Mouse (Mus musculus): Measurements from ENCODE around the gene Drd2. TPM values are rescaled to one million over a fixed set of nuclear protein-coding genes. Genes with fewer than 3 reads are reported as not detected.

Drd2 gene
- polyA plus RNA-seq, 1 experiment: not detected

GRCm38 (mm10) chr9:49425585-49425984 lies 85.2 kb downstream of the Drd2 start:
- Histone ChIP-seq H3K36me3 (ENCODE audit: control insufficient read depth, insufficient read depth) (no peaks in the 10 kb centered on the region), H3K4me3 (no peak overlapping the region), H3K27me3 (ENCODE audit: control insufficient read depth, insufficient read depth, insufficient read length) (peaks cover 13% of the 10 kb centered on the region), H3K4me2 (ENCODE audit: low read depth) (no peak overlapping the region), H3ac (ENCODE audit: control insufficient read depth, insufficient read length) (no peak overlapping the region), H3K79me2 (ENCODE audit: control insufficient read depth, insufficient read depth) (no peaks in the 10 kb centered on the region)
- no peak for TF ChIP-seq SRF (IDR thresholded peaks at IDR 0.05; ENCODE audit: control insufficient read depth, insufficient read length, low read depth)

- H3K27me3 ChIP-seq (ENCODE audit: control insufficient read depth, insufficient read depth, insufficient read length): peaks cover 8% of the 10 kb centered on the region
- no peak within 1 kb of the TSS for H3K4me3 ChIP-seq
- TF ChIP-seq POLR2A (IDR thresholded peaks at IDR 0.05; ENCODE audit: insufficient read length, low read depth) (no peak), MYOG (IDR thresholded peaks at IDR 0.05; ENCODE audit: control insufficient read depth in 1 of 3, insufficient read depth in 1 of 3, insufficient read length in 2 of 3, low read depth in 2 of 3) (no peak), TCF12 (IDR thresholded peaks at IDR 0.05; ENCODE audit: insufficient read depth, poor library complexity, severe bottlenecking) (no peak), E2F4 (IDR thresholded peaks at IDR 0.05; ENCODE audit: insufficient read depth) (no peak), USF1 (IDR thresholded peaks at IDR 0.05; ENCODE audit: low read depth) (no peak), SRF (IDR thresholded peaks at IDR 0.05; ENCODE audit: control insufficient read depth, insufficient read length, low read depth) (no peak), REST (IDR thresholded peaks at IDR 0.05; ENCODE audit: insufficient read depth, insufficient read length) (no peak), POLR2AphosphoS2 (IDR thresholded peaks at IDR 0.05; ENCODE audit: insufficient read length, low read depth) (no peak), TCF3 (IDR thresholded peaks at IDR 0.05; ENCODE audit: insufficient read length, low read depth) (no peak), CEBPB (IDR thresholded peaks at IDR 0.05; ENCODE audit: insufficient read depth, poor library complexity, severe bottlenecking) (no peak)
Observed at GRCm38 (mm10) chr9:49426921-49427320, 86.5 kb downstream of the Drd2 start, which contains the start of gene Ankk1. TSS of gene Ankk1 (minus strand) at chr9:49427021.

GRCm38 (mm10) chr9:49427478-49427877 lies 87.1 kb downstream of the Drd2 start:
- peaks cover 7% of the 10 kb centered on the region for H3K27me3 ChIP-seq (ENCODE audit: control insufficient read depth, insufficient read depth, insufficient read length)
- no peaks in the 10 kb centered on the region for H3K36me3 ChIP-seq (ENCODE audit: control insufficient read depth, insufficient read depth)
- H3ac ChIP-seq (ENCODE audit: control insufficient read depth, insufficient read length): no peak overlapping the region
- no peaks in the 10 kb centered on the region for H3K79me2 ChIP-seq (ENCODE audit: control insufficient read depth, insufficient read depth)
- no peak overlapping the region for H3K4me2 ChIP-seq (ENCODE audit: low read depth)
- TF ChIP-seq CEBPB (IDR thresholded peaks at IDR 0.05; ENCODE audit: insufficient read depth, poor library complexity, severe bottlenecking): no peak
- no peak for TF ChIP-seq SRF (IDR thresholded peaks at IDR 0.05; ENCODE audit: control insufficient read depth, insufficient read length, low read depth)
- TF ChIP-seq MAX (IDR thresholded peaks at IDR 0.05; ENCODE audit: low read depth): no peak
- TF ChIP-seq POLR2AphosphoS2 (IDR thresholded peaks at IDR 0.05; ENCODE audit: insufficient read length, low read depth): no peak
- no peak for TF ChIP-seq POLR2A (IDR thresholded peaks at IDR 0.05; ENCODE audit: insufficient read length, low read depth)
- no peak for TF ChIP-seq USF1 (IDR thresholded peaks at IDR 0.05; ENCODE audit: low read depth)
- no peak for TF ChIP-seq TCF12 (IDR thresholded peaks at IDR 0.05; ENCODE audit: insufficient read depth, poor library complexity, severe bottlenecking)
- H3K4me3 ChIP-seq: no peak overlapping the region

More at GRCm38 (mm10) chr9:49426921-49427320, 86.5 kb downstream of the Drd2 start, which contains the start of gene Ankk1:
- H3K4me2 ChIP-seq (ENCODE audit: low read depth): no peak within 1 kb of the TSS
- H3ac ChIP-seq (ENCODE audit: control insufficient read depth, insufficient read length): no peak within 1 kb of the TSS
- H3K79me2 ChIP-seq (ENCODE audit: control insufficient read depth, insufficient read depth): no peaks in the 10 kb centered on the region
- H3K36me3 ChIP-seq (ENCODE audit: control insufficient read depth, insufficient read depth): no peaks in the 10 kb centered on the region

- Histone ChIP-seq H3K79me2 (ENCODE audit: control insufficient read depth, insufficient read depth) (no peaks in the 10 kb centered on the region), H3ac (ENCODE audit: control insufficient read depth, insufficient read length) (no peak overlapping the region), H3K4me2 (ENCODE audit: low read depth) (no peak overlapping the region), H3K36me3 (ENCODE audit: control insufficient read depth, insufficient read depth) (no peaks in the 10 kb centered on the region), H3K27me3 (ENCODE audit: control insufficient read depth, insufficient read depth, insufficient read length) (no peaks in the 10 kb centered on the region), H3K4me3 (no peak overlapping the region)
- TF ChIP-seq TCF3 (IDR thresholded peaks at IDR 0.05; ENCODE audit: insufficient read length, low read depth) (no peak), POLR2AphosphoS2 (IDR thresholded peaks at IDR 0.05; ENCODE audit: insufficient read length, low read depth) (no peak), REST (IDR thresholded peaks at IDR 0.05; ENCODE audit: insufficient read depth, insufficient read length) (no peak), POLR2A (IDR thresholded peaks at IDR 0.05; ENCODE audit: insufficient read length, low read depth) (no peak), MYOD1 (IDR thresholded peaks at IDR 0.05; ENCODE audit: control insufficient read depth in 1 of 3, insufficient read length in 2 of 3, low read depth in 2 of 3) (no peak), E2F4 (IDR thresholded peaks at IDR 0.05; ENCODE audit: insufficient read depth) (no peak), MYOG (IDR thresholded peaks at IDR 0.05; ENCODE audit: control insufficient read depth in 1 of 3, insufficient read depth in 1 of 3, insufficient read length in 2 of 3, low read depth in 2 of 3) (no peak), USF1 (IDR thresholded peaks at IDR 0.05; ENCODE audit: low read depth) (no peak), TCF12 (IDR thresholded peaks at IDR 0.05; ENCODE audit: insufficient read depth, poor library complexity, severe bottlenecking) (no peak), CEBPB (IDR thresholded peaks at IDR 0.05; ENCODE audit: insufficient read depth, poor library complexity, severe bottlenecking) (no peak), MAX (IDR thresholded peaks at IDR 0.05; ENCODE audit: low read depth) (no peak), SRF (IDR thresholded peaks at IDR 0.05; ENCODE audit: control insufficient read depth, insufficient read length, low read depth) (no peak)
Observed at GRCm38 (mm10) chr9:49442621-49443020, 102.2 kb downstream of the Drd2 start.

- TF ChIP-seq MYOD1 (IDR thresholded peaks at IDR 0.05; ENCODE audit: control insufficient read depth in 1 of 3, insufficient read length in 2 of 3, low read depth in 2 of 3): no peak
- no peak for TF ChIP-seq REST (IDR thresholded peaks at IDR 0.05; ENCODE audit: insufficient read depth, insufficient read length)
- no peak for TF ChIP-seq SRF (IDR thresholded peaks at IDR 0.05; ENCODE audit: control insufficient read depth, insufficient read length, low read depth)
- no peak for TF ChIP-seq TCF3 (IDR thresholded peaks at IDR 0.05; ENCODE audit: insufficient read length, low read depth)
- TF ChIP-seq USF1 (IDR thresholded peaks at IDR 0.05; ENCODE audit: low read depth): no peak
- no peak for TF ChIP-seq MYOG (IDR thresholded peaks at IDR 0.05; ENCODE audit: control insufficient read depth in 1 of 3, insufficient read depth in 1 of 3, insufficient read length in 2 of 3, low read depth in 2 of 3)
- no peak for TF ChIP-seq CEBPB (IDR thresholded peaks at IDR 0.05; ENCODE audit: insufficient read depth, poor library complexity, severe bottlenecking)
- no peak for TF ChIP-seq MAX (IDR thresholded peaks at IDR 0.05; ENCODE audit: low read depth)
- TF ChIP-seq E2F4 (IDR thresholded peaks at IDR 0.05; ENCODE audit: insufficient read depth): no peak
- TF ChIP-seq POLR2AphosphoS2 (IDR thresholded peaks at IDR 0.05; ENCODE audit: insufficient read length, low read depth): no peak
- TF ChIP-seq POLR2A (IDR thresholded peaks at IDR 0.05; ENCODE audit: insufficient read length, low read depth): no peak
- no peak for TF ChIP-seq TCF12 (IDR thresholded peaks at IDR 0.05; ENCODE audit: insufficient read depth, poor library complexity, severe bottlenecking)
- Histone ChIP-seq H3K79me2 (ENCODE audit: control insufficient read depth, insufficient read depth) (no peaks in the 10 kb centered on the region), H3K36me3 (ENCODE audit: control insufficient read depth, insufficient read depth) (no peaks in the 10 kb centered on the region), H3K27me3 (ENCODE audit: control insufficient read depth, insufficient read depth, insufficient read length) (no peaks in the 10 kb centered on the region), H3K4me3 (no peak overlapping the region), H3ac (ENCODE audit: control insufficient read depth, insufficient read length) (no peak overlapping the region), H3K4me2 (ENCODE audit: low read depth) (no peak overlapping the region)
Observed at GRCm38 (mm10) chr9:49450491-49450890, 110.1 kb downstream of the Drd2 start.
